Mouse (Mus musculus): Measurements from ENCODE around the gene Sgcd. TPM values are rescaled to one million over a fixed set of nuclear protein-coding genes. Genes with fewer than 3 reads are reported as not detected.
"Not testable (repeated sequence)": the region's sequence is repeated elsewhere in the genome, so short reads cannot be mapped to it uniquely, and the experiment has no call there.

Gene Sgcd
- total and polyA plus RNA-seq, 2 experiments from 2014 or later: 4.6 to 51.3 TPM

- Histone ChIP-seq H3K4me2 (ENCODE audit: low read depth, low read length, poor library complexity, severe bottlenecking) (no peak overlapping the region), H3K27ac (ENCODE audit: low read depth, low read length) (no peak overlapping the region), H3K27me3 (ENCODE audit: insufficient read depth, low read length) (no peaks in the 10 kb centered on the region), H3K4me1 (ENCODE audit: insufficient read depth, low read length) (no peaks in the 10 kb centered on the region), H3K36me3 (ENCODE audit: insufficient read depth, low read length) (no peaks in the 10 kb centered on the region), H3K9me3 (ENCODE audit: low read length) (no peaks in the 10 kb centered on the region), H3K9ac (replicated peaks; ENCODE audit: low read length, poor library complexity, severe bottlenecking) (no peak overlapping the region), H3K4me3 (ENCODE audit: low read depth, low read length) (no peak overlapping the region)
- ATAC-seq (ENCODE audit: low FRiP score) (no peak), DNase-seq (ENCODE audit: low spot score) (no peak)
- 33% methylated on average over 1 of the region's 1 CpGs for WGBS
- TF ChIP-seq CTCF (IDR thresholded peaks at IDR 0.05): no peak
These were observed 515.1 kb downstream of the Sgcd start for GRCm38 (mm10) chr11:47473493-47474230.

GRCm38 (mm10) chr11:47460700-47461099, 528.1 kb downstream of the Sgcd start:
- H3K9me3 ChIP-seq (ENCODE audit: low read length); H3K36me3 ChIP-seq (ENCODE audit: insufficient read depth, low read length); ATAC-seq (ENCODE audit: low FRiP score); H3K4me1 ChIP-seq (ENCODE audit: insufficient read depth, low read length); H3K4me2 ChIP-seq (ENCODE audit: low read depth, low read length, poor library complexity, severe bottlenecking); H3K27me3 ChIP-seq (ENCODE audit: insufficient read depth, low read length); H3K4me3 ChIP-seq (ENCODE audit: low read depth, low read length); H3K9ac ChIP-seq (replicated peaks; ENCODE audit: low read length, poor library complexity, severe bottlenecking); H3K27ac ChIP-seq (ENCODE audit: low read depth, low read length); DNase-seq (ENCODE audit: low spot score): not testable (repeated sequence)

GRCm38 (mm10) chr11:47460149-47460548, 528.6 kb downstream of the Sgcd start:
- H3K27ac ChIP-seq (ENCODE audit: low read depth, low read length): no peak overlapping the region
- H3K4me1 ChIP-seq (ENCODE audit: insufficient read depth, low read length): no peaks in the 10 kb centered on the region
- H3K4me3 ChIP-seq (ENCODE audit: low read depth, low read length): no peak overlapping the region
- H3K27me3 ChIP-seq (ENCODE audit: insufficient read depth, low read length): no peaks in the 10 kb centered on the region
- no peak overlapping the region for H3K4me2 ChIP-seq (ENCODE audit: low read depth, low read length, poor library complexity, severe bottlenecking)
- H3K9ac ChIP-seq (replicated peaks; ENCODE audit: low read length, poor library complexity, severe bottlenecking): no peak overlapping the region
- WGBS: 75% methylated on average over 2 of the region's 2 CpGs
- ATAC-seq (ENCODE audit: low FRiP score) (no peak), DNase-seq (ENCODE audit: low spot score) (no peak)
- no peak for TF ChIP-seq CTCF (IDR thresholded peaks at IDR 0.05)
- H3K9me3 ChIP-seq (ENCODE audit: low read length): no peaks in the 10 kb centered on the region
- H3K36me3 ChIP-seq (ENCODE audit: insufficient read depth, low read length): no peaks in the 10 kb centered on the region

GRCm38 (mm10) chr11:47459214-47459613, 529.6 kb downstream of the Sgcd start:
- no peak overlapping the region for H3K4me2 ChIP-seq (ENCODE audit: low read depth, low read length, poor library complexity, severe bottlenecking)
- H3K27ac ChIP-seq (ENCODE audit: low read depth, low read length): no peak overlapping the region
- H3K4me1 ChIP-seq (ENCODE audit: insufficient read depth, low read length): no peaks in the 10 kb centered on the region
- no peak overlapping the region for H3K9ac ChIP-seq (replicated peaks; ENCODE audit: low read length, poor library complexity, severe bottlenecking)
- no peaks in the 10 kb centered on the region for H3K27me3 ChIP-seq (ENCODE audit: insufficient read depth, low read length)
- H3K4me3 ChIP-seq (ENCODE audit: low read depth, low read length): no peak overlapping the region
- H3K36me3 ChIP-seq (ENCODE audit: insufficient read depth, low read length): no peaks in the 10 kb centered on the region
- TF ChIP-seq CTCF (IDR thresholded peaks at IDR 0.05): no peak
- WGBS: 47% methylated on average over 3 of the region's 3 CpGs
- H3K9me3 ChIP-seq (ENCODE audit: low read length): no peaks in the 10 kb centered on the region
- ATAC-seq (ENCODE audit: low FRiP score) (no peak), DNase-seq (ENCODE audit: low spot score) (no peak)

- ATAC-seq (ENCODE audit: low FRiP score) (no peak), DNase-seq (ENCODE audit: low spot score) (no peak)
- no peaks in the 10 kb centered on the region for H3K36me3 ChIP-seq (ENCODE audit: insufficient read depth, low read length)
- H3K9me3 ChIP-seq (ENCODE audit: low read length): no peaks in the 10 kb centered on the region
- no peak overlapping the region for H3K4me3 ChIP-seq (ENCODE audit: low read depth, low read length)
- no peaks in the 10 kb centered on the region for H3K4me1 ChIP-seq (ENCODE audit: insufficient read depth, low read length)
- H3K4me2 ChIP-seq (ENCODE audit: low read depth, low read length, poor library complexity, severe bottlenecking): no peak overlapping the region
- no peak overlapping the region for H3K27ac ChIP-seq (ENCODE audit: low read depth, low read length)
- TF ChIP-seq CTCF (IDR thresholded peaks at IDR 0.05): no peak
- no peaks in the 10 kb centered on the region for H3K27me3 ChIP-seq (ENCODE audit: insufficient read depth, low read length)
- H3K9ac ChIP-seq (replicated peaks; ENCODE audit: low read length, poor library complexity, severe bottlenecking): no peak overlapping the region
- WGBS: 49% methylated on average over 2 of the region's 2 CpGs
These were observed 541.0 kb downstream of the Sgcd start for GRCm38 (mm10) chr11:47447790-47448189.

- Histone ChIP-seq H3K27me3 (ENCODE audit: insufficient read depth, low read length) (no peaks in the 10 kb centered on the region), H3K4me3 (ENCODE audit: low read depth, low read length) (no peak overlapping the region), H3K4me2 (ENCODE audit: low read depth, low read length, poor library complexity, severe bottlenecking) (no peak overlapping the region), H3K9me3 (ENCODE audit: low read length) (no peaks in the 10 kb centered on the region), H3K9ac (replicated peaks; ENCODE audit: low read length, poor library complexity, severe bottlenecking) (no peak overlapping the region), H3K27ac (ENCODE audit: low read depth, low read length) (no peak overlapping the region), H3K4me1 (ENCODE audit: insufficient read depth, low read length) (no peaks in the 10 kb centered on the region), H3K36me3 (ENCODE audit: insufficient read depth, low read length) (no peaks in the 10 kb centered on the region)
- WGBS: 92% methylated on average over 3 of the region's 3 CpGs
- no peak for TF ChIP-seq CTCF (IDR thresholded peaks at IDR 0.05)
- no peak for ATAC-seq (ENCODE audit: low FRiP score)
- DNase-seq (ENCODE audit: low spot score): no peak
These were observed 542.4 kb downstream of the Sgcd start for GRCm38 (mm10) chr11:47446337-47446736.
